Mouse (Mus musculus) layer of hippocampus, adult 8-10 months (tissue): ENCODE results near the gene Atrnl1. TPM values are rescaled to one million over a fixed set of nuclear protein-coding genes. Genes with fewer than 3 reads are reported as not detected.
A peak's percentile ranks its signal among the peaks of the same experiment; 100 is the strongest.
"Not testable (repeated sequence)": the region's sequence is repeated elsewhere in the genome, so short reads cannot be mapped to it uniquely, and the experiment has no call there.

Experiments
- DNase-seq, 2 experiments: peaks; one replicate each; pipeline ENCODE4 v3.0.0; 2022; ENCODE audit warnings: low spot score in 2 of 2
- total RNA-seq, 4 experiments: library from RNA; stranded (reverse); gene quantifications; 2 replicates each; pipeline ENCODE4 v1.2.4; 2022

Gene Atrnl1
- total RNA-seq, 4 experiments from 2014 or later: 60.7 to 70.3 (median 65.2) TPM

DNA sequence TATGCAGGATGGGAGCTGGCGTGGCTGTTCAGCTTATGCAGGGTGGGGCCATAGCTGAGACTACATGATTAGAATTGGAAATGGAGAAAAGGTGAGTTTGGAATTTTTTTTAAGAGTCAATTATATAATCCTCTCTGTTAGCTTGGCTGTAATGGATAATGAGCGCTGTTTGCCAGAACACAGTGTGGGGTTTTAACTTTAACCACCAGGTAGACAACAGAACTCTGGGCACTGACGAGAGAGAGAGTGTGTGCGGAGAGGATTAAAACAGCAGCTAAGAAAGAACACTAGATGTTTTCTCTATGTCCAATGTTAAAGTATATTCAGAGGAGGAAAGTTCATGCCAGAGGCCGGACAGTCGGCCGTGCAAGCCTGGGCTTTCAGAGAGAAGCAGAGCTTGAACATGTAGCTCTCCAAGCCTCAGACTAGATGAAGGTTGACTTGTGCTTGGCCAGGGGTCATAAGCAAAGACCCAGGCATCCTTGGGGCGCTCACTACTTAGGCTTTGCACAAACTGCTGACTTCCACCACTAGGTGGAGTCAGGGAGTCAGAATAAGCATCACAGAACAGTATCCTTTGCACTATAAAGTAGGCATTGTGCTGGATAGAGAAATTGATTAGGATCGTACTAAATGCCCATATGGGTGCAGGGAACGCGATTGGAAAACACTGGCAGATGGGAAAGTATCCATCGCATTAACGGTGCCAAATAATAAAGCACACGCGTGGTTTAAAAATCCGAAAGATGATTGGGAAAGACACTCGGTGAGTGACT is 205.6 kb downstream of the Atrnl1 start:
- peak; percentile 61 to 72 for DNase-seq

DNA sequence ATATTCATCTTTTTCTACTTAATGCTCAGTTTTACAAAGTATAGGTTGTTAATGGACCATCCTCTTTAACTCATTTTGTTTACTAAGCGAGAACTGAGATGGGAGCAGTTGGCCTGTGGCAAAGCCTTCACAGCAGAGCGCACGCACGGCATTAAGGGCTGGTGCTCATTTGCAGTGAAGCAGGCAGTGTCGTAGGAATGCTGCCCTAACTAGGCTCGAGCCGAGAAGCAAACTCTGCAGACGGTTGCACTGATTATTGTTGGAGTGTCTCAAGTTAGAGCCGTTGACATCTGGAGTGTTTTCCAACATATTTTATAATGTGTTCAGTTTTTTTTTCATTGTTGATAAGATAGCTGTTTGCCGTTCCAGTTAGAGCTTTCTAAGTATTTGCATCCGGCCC is 206.9 kb downstream of the Atrnl1 start:
- DNase-seq: no peak

DNA sequence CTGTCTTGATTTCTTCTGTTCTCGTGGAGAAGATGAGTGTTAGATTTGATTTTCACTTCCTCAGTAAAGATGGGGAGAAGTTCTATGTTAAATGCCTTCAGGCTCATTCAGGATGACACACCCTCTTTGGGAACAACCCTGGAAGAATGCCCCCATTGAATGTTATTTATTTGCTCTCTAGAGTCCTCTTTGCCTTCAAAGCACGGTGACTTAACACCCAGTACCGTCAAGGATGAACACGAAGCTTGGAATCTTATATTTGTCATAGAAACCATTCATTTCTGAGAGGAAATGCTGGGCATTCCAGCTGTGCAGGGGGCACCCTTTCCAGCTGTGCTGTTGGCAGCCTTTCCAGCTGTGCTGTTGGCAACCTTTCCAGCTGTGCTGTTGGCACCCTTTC is 212.6 kb downstream of the Atrnl1 start:
- DNase-seq: no peak

DNA sequence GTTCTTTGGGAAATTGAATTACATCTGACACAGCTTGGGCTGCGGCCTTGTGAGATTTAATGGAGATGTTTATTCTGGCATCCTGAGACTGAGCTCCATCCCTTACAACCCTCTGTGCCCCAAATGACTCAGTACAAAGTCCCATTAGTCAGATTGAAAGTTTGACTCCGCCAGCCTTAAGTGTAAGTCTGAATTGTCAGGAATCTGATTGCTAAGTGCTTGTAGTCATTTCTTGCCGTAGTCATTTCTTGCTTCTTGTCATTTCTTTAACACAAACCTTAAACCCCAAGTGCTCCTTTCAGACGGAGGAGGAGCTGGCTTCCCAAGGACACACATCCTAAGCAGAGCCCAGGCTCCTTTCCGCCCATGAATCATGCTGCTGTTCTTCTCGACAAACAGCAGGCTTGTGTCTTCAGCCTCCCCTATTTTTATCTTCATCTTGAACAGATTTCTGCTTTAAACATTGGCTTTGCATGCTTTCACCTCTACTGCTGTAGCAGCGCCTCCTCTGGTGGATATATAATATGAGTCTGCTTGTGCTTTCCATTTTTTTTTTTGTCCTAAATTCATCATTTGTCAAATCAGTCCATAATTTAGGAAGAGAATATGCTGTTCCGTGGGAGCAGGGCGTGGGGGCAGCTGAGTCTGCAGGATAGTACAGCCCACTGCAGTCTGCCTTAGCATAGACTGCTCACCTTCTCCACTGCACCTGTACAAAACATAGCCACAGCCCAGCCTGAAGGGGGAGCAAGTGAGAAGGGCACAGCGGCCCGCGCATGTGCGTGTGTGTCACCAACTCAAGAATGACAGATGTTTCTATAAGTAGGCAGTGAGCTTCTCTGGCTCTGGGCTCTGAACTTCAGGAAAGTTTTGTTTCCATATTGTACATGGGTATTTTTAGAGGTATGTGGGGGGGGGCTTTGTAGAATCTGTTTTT is 214.7 kb downstream of the Atrnl1 start:
- no peak for DNase-seq

DNA sequence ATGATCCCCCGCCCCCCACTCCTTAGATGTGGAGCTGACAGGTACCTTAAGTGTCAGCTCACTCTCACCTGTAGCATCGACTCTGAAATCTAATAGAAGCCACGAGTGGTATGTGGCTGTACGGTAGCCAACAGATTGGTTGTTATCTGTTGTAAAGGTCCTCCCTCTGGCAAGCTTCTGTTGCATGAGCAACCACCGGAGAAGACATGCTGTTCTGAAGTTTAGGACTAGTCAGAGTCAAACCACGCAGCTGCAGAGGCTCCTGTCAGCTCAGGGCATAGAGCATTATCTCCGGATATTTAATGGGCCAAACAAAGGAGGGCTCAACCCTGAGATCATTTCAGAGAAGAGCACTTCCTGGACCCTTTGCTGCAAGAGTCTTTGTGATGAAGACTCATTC is 222.2 kb downstream of the Atrnl1 start:
- no peak for DNase-seq

DNA sequence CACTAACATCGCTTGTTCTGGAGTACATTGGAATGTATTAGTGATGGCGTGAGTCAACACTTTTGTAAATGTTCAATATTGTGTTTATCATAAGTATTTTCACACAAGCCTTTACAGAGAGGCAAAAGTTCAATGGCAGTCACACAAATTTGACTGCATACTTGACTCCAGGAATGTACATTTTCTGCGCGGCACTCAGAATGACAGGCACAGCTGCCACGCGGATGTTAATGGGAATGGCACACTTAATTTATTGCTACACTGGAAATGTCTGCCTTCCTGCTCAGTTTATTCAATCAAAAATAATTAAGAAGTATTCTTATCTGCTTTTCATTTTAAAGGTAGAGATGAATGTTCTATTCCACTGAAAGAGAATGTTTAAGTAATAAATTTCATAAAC is 227.0 kb downstream of the Atrnl1 start:
- no peak for DNase-seq

DNA sequence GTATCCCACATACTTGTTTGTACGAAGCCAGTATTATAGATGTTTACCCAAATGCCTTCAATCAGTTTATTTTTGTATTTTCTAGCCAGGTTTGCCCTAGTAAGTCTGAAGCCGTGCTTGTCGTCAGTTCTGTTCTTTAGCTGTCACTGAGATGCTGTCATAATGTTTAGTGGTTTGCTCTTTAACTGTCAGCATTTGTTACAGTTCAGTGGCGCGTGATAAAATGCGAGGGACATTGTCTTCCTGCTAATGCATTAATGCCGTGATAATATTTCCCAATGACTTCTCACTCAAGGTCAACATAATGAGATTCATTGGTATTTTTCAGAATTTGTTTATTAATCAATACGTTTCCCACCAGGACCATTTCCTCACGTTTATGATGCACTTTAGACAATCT is 227.7 kb downstream of the Atrnl1 start:
- DNase-seq: no peak

DNA sequence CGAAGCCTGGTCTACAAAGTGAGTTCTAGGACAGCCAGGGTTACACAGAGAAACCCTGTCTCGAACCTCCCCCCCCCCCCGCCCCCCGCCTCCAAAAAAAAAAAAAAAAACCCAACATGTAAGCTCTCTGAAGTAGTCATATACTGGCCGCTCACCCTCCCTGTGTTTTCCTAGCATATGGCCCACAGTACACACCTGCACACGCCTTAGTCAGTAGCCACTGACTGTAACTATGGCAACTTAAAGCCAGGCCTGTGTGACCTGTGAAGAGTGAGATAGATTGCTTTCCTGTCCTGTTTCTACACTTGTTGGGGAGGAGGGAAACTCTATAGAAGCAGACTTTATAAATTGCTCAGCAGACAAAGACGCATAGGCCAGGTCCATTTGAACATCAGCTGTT is 239.1 kb downstream of the Atrnl1 start:
- no peak for DNase-seq

DNA sequence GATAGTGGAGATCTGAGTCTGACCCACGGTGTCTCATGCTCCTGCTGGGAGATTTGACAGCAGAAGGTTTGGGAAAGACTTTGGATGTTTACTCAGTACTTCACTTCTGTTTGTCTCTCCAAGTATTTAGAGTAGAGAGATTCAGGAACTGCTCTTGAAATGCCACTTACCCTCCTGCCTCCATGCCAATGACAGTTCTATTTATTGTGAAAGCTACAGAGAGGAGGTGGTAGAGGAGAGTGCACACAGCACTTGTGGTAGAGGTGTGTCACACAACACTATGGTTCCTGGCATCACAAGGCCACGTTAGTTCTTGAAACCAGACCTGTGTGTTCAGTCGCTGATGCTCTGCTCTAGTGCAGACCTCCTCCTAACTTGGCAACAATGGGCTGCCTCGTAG is 257.5 kb downstream of the Atrnl1 start:
- no peak for DNase-seq

DNA sequence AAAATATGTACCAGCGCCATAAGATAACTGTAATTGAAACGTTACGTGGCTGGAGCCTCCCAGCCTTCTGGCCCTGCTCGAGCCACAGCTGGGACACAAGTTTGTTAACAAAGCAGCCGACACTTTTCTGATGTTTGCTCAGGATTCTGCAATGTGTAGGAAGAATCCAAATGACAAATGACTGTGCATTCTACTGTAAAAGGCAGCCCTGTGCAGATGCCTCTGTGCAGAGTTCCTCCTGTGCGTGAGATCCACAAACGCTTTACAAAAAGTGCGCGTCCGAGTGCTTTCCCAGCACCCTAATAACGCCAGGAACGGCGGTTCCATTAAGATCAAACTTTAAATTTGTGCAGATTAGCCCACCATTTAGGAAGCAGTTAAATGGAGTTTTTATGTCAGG is 260.0 kb downstream of the Atrnl1 start:
- no peak for DNase-seq

DNA sequence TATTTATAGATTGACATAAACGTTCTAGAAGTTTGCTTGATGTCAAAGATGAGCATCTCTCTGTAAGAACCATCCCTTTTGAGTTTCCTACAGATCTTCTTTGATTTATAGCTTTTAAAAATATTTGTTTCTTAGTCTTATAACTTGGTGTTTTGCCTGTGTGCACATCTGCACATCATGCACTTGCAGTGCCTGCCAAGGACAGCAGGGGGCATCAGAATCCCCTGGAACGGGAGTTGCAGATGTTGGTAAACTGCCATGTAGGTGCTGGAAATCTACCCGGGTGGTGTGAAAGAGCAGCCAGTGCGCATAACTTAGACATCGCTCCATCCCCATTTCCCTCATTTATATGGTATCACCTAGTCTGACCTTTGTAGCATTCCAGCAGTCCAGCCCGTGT is 265.2 kb downstream of the Atrnl1 start:
- no peak for DNase-seq

DNA sequence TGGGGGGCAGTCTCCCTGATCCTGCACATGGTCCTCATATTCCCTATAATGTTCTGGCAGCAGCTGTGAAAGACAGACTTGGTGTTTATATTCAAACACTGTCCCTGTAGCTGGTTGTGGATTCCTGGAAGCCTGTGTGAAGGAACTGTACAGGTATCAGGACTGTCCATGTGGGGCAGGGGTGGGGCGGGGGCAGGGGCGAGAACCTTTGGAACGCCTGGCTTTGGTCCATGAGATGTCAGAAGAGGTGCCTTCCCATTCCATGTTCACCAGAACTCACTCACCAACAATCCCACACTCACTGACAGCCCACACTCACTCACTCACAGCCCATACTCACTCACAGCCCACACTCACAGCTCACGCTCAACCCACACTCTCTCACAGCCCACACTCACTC is 266.5 kb downstream of the Atrnl1 start:
- no peak for DNase-seq

DNA sequence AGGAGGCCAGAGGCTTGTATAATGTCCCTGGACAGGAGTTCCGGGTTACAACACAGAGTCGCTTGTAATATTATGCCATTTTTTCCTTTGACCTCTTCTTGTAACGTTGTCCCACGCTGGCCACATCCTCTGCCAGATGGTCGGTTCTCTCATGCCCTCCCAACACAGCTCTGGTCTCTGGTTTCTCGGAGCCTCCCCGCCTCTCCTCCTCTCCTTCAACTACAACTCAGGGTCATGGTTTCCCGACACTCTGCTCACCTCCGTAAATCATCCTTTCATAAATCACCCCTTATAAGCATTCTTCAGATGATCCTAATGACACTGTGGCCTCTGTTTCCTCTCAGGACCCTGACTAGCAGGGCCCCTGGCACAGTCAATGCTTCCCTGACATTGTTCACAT is 267.7 kb downstream of the Atrnl1 start:
- DNase-seq: no peak

DNA sequence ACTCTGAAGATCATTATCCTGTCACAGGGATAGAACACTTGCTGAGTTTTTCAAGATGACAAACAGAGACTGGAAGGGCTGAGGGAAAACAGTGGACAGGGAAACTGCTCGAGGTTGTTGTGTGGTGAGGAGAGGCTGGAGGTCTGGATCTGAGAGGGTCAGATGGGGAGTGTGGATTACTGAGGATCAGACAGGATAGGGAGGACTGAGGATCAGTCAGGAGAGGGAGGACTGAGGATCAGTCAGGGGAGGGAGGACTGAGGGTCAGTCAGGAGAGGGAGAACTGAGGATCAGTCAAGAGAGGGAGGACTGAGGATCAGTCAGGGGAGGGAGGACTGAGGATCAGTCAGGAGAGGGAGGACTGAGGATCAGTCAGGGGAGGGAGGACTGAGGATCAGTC is 269.0 kb downstream of the Atrnl1 start:
- not testable (repeated sequence) for DNase-seq

DNA sequence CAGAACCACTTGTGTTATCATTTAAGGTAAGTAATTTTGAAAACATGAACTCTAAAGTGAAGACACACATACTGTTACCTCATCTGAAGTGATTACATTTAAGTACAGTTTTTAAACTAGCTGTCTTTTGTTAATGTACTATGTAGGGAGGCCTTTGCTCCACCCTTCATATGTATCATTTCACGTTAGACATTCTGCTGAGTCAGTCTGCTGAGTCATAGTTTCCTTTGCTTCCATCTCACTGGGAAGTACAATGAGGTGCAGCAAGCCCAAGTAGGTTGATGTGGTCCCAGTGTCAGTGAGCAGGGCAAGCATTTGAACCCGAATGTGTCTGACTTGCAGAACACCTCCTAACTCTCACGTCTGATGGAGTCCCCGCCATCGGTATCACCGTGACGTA is 271.1 kb downstream of the Atrnl1 start:
- DNase-seq: no peak

DNA sequence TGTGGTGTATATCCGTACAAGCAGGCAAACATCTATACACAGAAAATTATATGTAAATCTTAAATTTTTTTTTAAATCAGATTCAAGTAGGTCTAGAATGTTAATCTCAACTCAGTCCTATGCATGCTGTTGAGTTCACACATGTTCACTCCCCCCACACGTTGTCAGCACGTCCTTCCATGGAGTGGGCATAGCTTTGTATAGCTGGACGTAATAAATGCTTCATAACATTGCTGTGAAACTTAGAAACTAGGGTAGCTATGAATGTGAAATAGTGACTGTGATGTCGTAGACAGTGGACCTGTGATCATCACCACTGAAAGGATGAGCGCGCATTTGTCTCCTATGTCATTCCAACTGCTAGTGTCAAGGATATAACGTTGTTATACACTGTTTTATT is 278.0 kb downstream of the Atrnl1 start:
- DNase-seq: no peak

DNA sequence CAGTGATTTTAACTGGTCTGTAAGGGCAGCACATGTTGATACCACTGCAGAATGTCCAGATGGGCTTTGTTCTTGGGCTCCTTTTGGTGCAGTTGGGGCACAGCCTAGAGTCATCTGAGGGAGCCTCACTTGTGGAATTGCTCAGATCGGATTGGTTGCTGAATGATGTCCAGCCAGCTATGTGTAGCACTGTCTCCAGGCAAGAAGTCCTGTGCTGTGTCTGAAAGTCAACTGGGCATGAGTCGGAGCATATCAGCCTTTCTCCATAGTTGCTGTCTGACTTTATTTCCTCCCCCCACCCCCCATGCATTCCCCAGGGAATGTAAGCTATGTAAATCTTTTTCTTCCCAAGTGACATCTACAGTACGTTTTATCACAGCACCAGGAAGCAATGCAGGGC is 278.9 kb downstream of the Atrnl1 start:
- DNase-seq: no peak

DNA sequence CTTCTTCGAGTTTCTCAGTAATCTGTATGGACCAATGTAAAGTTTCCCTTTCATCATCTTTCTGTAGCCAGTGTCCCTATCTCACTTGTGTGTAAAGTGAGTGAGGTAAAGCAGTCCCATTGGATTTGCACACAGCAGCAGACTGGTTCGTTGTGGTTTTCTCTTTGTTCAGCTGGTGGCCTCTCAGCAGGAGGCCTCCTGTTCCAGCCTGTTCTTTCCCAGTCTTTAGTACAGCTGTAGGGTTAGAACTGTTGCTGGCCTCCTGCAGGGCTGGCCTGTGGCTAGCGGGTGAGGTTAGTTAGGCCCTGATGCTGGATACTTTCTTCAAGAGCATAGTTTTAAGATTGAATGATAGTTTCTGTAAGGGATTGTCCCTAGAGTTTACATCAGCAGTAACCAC is 280.1 kb downstream of the Atrnl1 start:
- no peak for DNase-seq

DNA sequence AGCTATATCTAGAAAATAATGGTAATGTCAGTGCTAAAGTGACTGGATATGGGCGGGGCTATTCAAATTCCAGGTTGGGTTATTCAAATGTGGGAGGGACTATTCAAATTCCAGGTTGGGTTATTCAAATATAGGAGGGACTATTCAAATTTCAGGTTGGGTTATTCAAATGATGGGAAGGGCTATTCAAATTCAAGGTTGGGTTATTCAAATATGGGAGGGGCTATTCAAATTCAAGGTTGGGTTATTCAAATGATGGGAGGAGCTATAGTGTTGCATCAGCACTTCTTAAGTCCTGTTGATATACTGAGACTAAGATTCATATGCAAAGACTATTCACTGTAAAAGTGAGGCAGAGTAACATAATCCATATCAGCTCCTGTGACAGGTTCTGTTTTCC is 283.4 kb downstream of the Atrnl1 start:
- DNase-seq: no peak

DNA sequence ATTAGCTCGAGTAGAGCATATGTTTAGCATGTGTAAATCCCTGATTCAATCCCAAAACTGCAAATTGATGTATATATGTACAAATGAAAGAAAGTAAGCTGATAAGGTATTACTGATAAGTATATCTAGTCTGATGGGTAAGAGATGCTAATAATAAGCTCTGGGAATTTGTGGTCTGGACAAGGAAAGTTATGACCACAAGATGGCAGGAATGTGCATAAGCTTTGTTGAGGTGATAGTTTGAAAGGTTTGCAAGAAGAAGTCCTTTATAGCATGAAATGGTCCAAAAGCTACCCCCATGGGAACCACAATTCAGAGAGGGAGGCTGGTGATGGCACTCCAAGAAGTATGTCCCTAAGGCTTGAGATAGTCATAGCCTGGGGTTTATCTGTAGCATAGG is 289.2 kb downstream of the Atrnl1 start:
- DNase-seq: no peak

DNA sequence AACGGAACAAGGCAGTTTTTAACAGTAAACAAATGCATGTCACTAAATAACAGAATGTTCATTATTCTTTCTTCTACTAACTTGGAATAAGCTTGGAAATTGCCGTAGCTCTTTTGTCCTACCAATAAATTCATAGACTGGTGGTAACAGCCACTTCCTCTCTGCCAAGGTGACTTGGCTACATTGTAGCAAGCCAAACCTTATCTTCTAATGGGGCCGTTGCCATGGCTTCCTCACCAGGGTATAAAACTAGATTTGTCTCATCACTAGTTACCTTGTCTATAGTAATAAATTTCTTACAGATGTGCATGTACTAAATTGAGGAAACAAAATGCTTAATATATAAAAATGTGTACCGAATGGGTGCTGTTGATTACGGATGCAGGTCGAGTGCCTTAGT is 298.6 kb downstream of the Atrnl1 start:
- DNase-seq: no peak

DNA sequence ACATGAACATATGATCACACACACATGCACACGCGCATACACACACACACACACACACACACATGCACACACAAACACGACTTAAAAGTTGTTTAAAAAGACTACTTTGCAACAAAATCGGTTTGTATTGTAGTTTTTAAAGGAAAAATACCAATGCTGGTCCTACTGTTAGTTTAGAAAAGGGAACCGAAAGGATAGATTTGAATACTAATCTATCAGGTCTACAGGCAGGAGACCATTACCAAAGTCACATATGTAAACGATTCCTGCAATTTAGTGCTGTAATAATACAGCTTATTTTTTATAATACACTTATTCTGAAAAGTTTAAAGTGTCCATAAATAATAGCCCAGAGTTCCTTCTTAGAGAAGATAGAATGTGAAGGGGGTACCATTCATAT is 299.8 kb downstream of the Atrnl1 start:
- DNase-seq: no peak

DNA sequence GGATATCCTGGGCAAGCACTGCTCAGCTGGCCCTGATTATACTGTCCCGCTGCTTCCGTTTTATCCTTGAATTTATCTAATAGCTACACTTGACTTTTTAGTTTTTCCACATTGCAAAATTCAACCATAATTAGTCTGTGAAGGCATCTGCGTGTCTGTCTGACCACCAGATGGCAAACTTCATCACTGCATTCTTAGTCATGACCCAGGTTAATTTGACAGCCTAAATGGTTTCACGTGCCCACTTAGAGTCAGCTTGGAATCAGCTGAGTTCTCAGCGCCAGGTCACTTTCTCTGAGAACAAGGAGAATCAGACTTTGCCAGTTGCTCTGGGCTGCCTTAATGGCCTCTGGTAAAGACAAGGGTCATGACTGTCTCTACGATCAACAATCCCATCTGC is 305.5 kb downstream of the Atrnl1 start:
- DNase-seq: no peak
